Mouse (Mus musculus): ENCODE measurements around the gene Cyb5d1. TPM values are rescaled to one million over a fixed set of nuclear protein-coding genes. Genes with fewer than 3 reads are reported as not detected.
A peak's percentile ranks its signal among the peaks of the same experiment; 100 is the strongest.

Cyb5d1 gene
- polyA plus RNA-seq, 1 experiment, result 22.5 TPM

- Histone ChIP-seq H3K4me3 (ENCODE audit: insufficient read depth, low read length) (peak overlapping the region; percentile 82), H3K4me1 (ENCODE audit: control insufficient read depth, insufficient read depth, low read length) (peaks cover 29% of the 10 kb centered on the region), H3K27ac (ENCODE audit: insufficient read depth, low read depth, low read length) (peak overlapping the region; percentile 87)
- TF ChIP-seq CTCF (IDR thresholded peaks at IDR 0.05; ENCODE audit: low read depth, low read length) (no peak), POLR2A (IDR thresholded peaks at IDR 0.05; ENCODE audit: borderline replicate concordance, low read depth, low read length) (no peak; the same call in 1 of the 2 replicates)
These were observed 15.7 kb upstream of the Cyb5d1 start for GRCm38 (mm10) chr11:69411073-69411535.

GRCm38 (mm10) chr11:69410310-69411072 lies 15.1 kb upstream of the Cyb5d1 start:
- Histone ChIP-seq H3K27ac (ENCODE audit: insufficient read depth, low read depth, low read length) (peak overlapping the region; percentile 88), H3K4me3 (ENCODE audit: insufficient read depth, low read length) (peak overlapping the region; percentile 82), H3K4me1 (ENCODE audit: control insufficient read depth, insufficient read depth, low read length) (peaks cover 29% of the 10 kb centered on the region)
- TF ChIP-seq POLR2A (IDR thresholded peaks at IDR 0.05; ENCODE audit: borderline replicate concordance, low read depth, low read length) (no peak), CTCF (IDR thresholded peaks at IDR 0.05; ENCODE audit: low read depth, low read length) (no peak)

DNA sequence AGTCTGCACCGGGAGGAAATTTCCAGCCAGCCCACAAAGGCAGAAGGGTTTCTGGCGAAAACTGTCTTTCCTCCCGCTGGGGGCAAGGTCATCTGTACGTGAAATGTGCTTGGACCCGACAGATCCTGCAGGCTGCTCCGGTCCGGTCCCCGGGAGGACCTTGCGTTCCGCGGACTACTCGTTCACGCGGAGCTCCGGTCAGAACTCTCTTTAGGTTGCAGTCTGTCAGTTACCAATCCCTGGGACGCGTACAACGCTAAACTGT lies 14.5 kb upstream of the Cyb5d1 start:
- Histone ChIP-seq H3K4me3 (ENCODE audit: insufficient read depth, low read length) (peak overlapping the region; percentile 79), H3K4me1 (ENCODE audit: control insufficient read depth, insufficient read depth, low read length) (peaks cover 25% of the 10 kb centered on the region), H3K27ac (ENCODE audit: insufficient read depth, low read depth, low read length) (peak overlapping the region; percentile 88)
- no peak for TF ChIP-seq CTCF (IDR thresholded peaks at IDR 0.05; ENCODE audit: low read depth, low read length)
- no peak for TF ChIP-seq POLR2A (IDR thresholded peaks at IDR 0.05; ENCODE audit: borderline replicate concordance, low read depth, low read length)

DNA sequence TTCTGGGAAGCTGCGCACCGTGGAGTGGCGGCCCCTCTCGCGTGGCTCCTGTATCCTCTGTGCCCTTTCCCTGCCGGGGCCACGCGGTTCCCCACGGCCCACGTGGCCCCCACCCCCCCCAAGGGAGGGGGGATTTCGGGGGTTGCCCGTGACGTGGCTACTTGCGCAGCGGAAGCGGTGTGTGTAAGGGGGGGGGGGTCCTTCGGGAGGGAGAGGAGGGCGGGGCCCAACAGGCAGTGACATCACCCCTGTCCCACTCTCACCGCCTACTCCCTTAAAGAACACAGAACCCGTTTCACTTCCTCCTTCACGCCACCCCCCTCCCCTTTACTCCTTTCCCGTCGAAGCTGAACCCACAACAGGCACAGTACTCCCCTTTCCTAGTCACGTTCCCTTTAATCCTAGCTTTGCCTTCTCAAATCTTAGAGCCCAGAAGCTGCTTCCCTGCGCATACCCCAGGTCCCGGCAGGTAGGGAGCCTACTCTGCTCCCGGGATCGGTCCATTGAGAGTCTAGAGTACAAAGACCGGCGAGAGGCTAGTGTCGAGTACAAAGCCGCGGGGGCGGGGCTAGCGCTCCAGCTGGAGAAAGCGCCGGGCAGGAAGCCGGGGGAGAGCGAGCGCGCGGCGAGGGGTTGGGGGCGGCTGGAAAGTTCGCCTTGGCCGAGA lies 14.1 kb upstream of the Cyb5d1 start:
- TF ChIP-seq POLR2A (IDR thresholded peaks at IDR 0.05; ENCODE audit: borderline replicate concordance, low read depth, low read length), result no peak
- no peak for TF ChIP-seq CTCF (IDR thresholded peaks at IDR 0.05; ENCODE audit: low read depth, low read length)
- peak overlapping the region; percentile 88 for H3K27ac ChIP-seq (ENCODE audit: insufficient read depth, low read depth, low read length)
- peaks cover 22% of the 10 kb centered on the region for H3K4me1 ChIP-seq (ENCODE audit: control insufficient read depth, insufficient read depth, low read length)
- peak overlapping the region; percentile 79 for H3K4me3 ChIP-seq (ENCODE audit: insufficient read depth, low read length)

DNA sequence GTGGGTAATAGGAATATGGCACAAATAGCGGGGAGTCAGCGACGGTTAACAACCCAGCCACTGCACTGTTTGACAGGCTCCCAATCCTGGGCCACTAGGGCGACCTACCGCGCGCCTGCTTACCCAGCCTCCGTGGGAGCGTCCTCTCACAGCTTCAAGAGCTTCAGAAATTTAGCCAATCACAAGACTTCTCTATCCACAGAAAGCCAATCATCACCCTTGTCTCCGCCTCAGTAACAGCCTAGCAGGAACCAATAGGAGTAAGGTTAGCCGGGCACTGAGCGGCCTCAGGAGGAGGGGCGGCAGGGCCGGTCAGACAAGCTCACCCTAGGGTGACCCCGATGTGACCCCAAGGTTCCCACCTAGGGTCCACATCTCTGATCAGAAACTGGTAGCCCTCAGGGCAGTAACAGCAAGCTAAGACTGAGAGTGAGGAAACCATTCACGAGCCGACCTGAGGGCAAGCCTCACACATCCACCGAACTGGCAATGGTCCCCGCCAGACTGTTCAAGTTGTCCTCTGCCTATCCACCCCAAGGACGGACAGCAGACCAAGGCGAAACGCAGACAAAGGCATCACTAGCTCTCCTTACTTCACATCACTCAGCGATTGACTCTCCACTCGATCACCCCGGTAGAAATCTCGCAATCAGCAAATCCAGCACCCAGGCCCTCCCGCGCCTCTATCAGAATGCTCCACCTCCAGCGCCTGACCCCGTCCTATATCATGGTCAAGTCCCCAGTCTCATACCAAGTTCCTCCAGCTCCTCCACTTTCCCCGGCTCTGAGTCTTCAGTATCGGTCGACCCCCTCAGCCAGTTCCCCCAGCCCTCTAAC lies 13.3 kb upstream of the Cyb5d1 start:
- Histone ChIP-seq H3K27ac (ENCODE audit: insufficient read depth, low read depth, low read length) (peak overlapping the region; percentile 80), H3K4me3 (ENCODE audit: insufficient read depth, low read length) (peak overlapping the region; percentile 79), H3K4me1 (ENCODE audit: control insufficient read depth, insufficient read depth, low read length) (peaks cover 15% of the 10 kb centered on the region)
- TF ChIP-seq CTCF (IDR thresholded peaks at IDR 0.05; ENCODE audit: low read depth, low read length) (no peak), POLR2A (IDR thresholded peaks at IDR 0.05; ENCODE audit: borderline replicate concordance, low read depth, low read length) (0 out of 2 replicates have a peak, but pooled peaks have one; percentile 22)

DNA sequence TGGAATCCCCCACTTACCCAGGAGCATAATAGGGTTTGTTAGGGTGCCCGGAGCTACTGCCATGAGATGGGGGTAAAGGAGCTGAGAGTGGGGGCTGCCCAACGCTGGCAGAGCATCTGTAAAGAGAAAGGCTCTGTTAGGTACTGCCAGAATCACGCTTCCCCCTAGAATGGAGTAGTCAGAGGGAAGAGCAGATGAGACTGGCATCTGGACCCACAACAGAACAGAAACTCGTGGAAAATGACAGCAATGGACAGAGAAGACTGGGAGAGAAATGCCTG lies 12.2 kb upstream of the Cyb5d1 start:
- Histone ChIP-seq H3K4me1 (ENCODE audit: control insufficient read depth, insufficient read depth, low read length) (peaks cover 13% of the 10 kb centered on the region), H3K27ac (ENCODE audit: insufficient read depth, low read depth, low read length) (no peak overlapping the region), H3K4me3 (ENCODE audit: insufficient read depth, low read length) (no peak overlapping the region)
- TF ChIP-seq CTCF (IDR thresholded peaks at IDR 0.05; ENCODE audit: low read depth, low read length) (no peak), POLR2A (IDR thresholded peaks at IDR 0.05; ENCODE audit: borderline replicate concordance, low read depth, low read length) (no peak)

DNA sequence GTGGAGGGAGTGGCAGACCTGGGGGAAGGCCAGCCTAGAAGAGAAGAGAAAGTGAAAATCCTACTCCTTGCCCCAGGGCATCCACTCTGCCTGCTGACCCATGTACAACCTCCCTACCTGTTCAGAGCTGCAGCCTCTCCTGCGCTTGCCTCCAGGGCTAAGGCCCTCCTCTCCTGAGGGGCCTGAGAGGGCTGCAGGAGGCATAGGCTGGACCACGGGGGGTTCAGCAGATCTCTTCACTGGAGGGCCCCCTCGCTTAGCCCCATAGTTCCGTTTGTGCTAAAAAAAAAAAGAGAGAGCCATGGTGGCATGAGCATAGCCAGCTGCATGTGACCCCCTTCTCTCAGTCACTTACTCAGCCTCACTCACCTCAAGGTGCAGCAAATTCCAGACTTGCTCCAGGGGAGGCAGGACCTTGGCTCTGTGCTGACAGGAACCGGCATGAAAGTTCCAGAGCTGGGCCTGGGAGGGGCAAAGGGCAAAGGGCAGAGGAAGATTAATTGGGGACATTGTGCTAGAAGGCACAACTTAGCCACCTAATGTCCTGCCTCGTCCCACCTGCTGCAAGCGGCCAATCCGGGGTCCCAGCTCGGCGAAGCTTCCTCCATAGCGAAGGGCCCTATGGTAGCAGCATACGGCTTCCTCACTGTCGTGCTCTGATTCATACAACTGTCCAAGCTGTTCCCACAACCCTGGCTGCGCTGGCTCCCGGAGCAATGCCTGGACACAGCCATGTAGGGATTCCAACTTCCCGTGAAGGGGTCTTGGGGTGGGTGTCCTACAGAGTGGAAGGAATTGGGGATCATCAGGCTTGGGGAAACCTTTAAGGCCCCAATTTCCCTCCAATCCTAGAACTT lies 11.7 kb upstream of the Cyb5d1 start:
- TF ChIP-seq CTCF (IDR thresholded peaks at IDR 0.05; ENCODE audit: low read depth, low read length) (no peak), POLR2A (IDR thresholded peaks at IDR 0.05; ENCODE audit: borderline replicate concordance, low read depth, low read length) (no peak)
- H3K4me3 ChIP-seq (ENCODE audit: insufficient read depth, low read length), result no peak overlapping the region
- no peak overlapping the region for H3K27ac ChIP-seq (ENCODE audit: insufficient read depth, low read depth, low read length)
- peaks cover 7% of the 10 kb centered on the region for H3K4me1 ChIP-seq (ENCODE audit: control insufficient read depth, insufficient read depth, low read length)

DNA sequence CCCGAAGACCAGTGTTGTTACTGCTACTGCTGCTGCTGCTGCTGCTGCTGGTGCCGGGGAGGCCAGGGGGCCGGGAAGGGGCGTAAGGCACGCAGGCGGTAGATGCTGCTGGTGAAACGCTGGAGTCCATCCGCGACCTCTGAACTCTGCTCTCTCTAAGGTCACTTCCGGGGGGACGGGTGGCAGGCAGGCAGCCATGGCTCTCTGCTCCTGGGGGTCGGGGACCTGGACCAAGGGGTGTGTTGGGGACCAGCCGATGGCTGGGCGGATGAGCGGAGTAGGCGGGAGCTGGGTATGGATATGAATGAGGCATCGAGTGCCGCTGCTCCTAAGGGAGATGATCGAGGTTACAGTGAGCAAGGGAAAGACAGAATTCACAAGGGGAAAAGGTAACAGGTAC lies 10.9 kb upstream of the Cyb5d1 start:
- no peak overlapping the region for H3K27ac ChIP-seq (ENCODE audit: insufficient read depth, low read depth, low read length)
- no peak overlapping the region for H3K4me3 ChIP-seq (ENCODE audit: insufficient read depth, low read length)
- H3K4me1 ChIP-seq (ENCODE audit: control insufficient read depth, insufficient read depth, low read length), result 0 out of 2 replicates have a peak, but pooled peaks cover 4% of the 10 kb centered on the region
- TF ChIP-seq POLR2A (IDR thresholded peaks at IDR 0.05; ENCODE audit: borderline replicate concordance, low read depth, low read length) (no peak), CTCF (IDR thresholded peaks at IDR 0.05; ENCODE audit: low read depth, low read length) (no peak)

Measured in bone marrow macrophage, adult 2 months (primary cell).